Mouse (Mus musculus) liver, postnatal 0 days (tissue): ENCODE results near the gene Lyve1. TPM values are rescaled to one million over a fixed set of nuclear protein-coding genes. Genes with fewer than 3 reads are reported as not detected.

Experiments used
- ATAC-seq: fragments of 200-750 bp; cut with Nextera tagmentation; 2 replicates; pipeline ENCODE4 v1.8.0; 2017; ENCODE audit warnings: mild to moderate bottlenecking, moderate library complexity
- DNase-seq: peaks from one replicate; pipeline ENCODE4 v3.0.0-alpha.2; 2016
- H3K27ac ChIP-seq: fragments of 300-500 bp; sonication (generic); 2 replicates; pipeline ENCODE4 v1.5.1; 2014; ENCODE audit warnings: antibody characterized with exemption, moderate library complexity, mild to moderate bottlenecking, low read depth
- H3K27me3 ChIP-seq: fragments of 300-500 bp; sonication (generic); 2 replicates; pipeline ENCODE4 v1.6.1; 2014; ENCODE audit warnings: low read length, control low read depth, mixed read lengths; ENCODE audit not compliant: insufficient read depth
- H3K36me3 ChIP-seq: fragments of 300-500 bp; sonication (generic); replicated peaks from 2 replicates; pipeline ENCODE4 v1.6.1; 2014; ENCODE audit warnings: mild to moderate bottlenecking, control low read depth, low read length, moderate library complexity, mixed read lengths; ENCODE audit not compliant: insufficient read depth
- H3K4me1 ChIP-seq: fragments of 300-500 bp; sonication (generic); 2 replicates; pipeline ENCODE4 v1.6.1; 2014; ENCODE audit warnings: antibody characterized with exemption, mild to moderate bottlenecking, control low read depth; ENCODE audit not compliant: insufficient read depth
- H3K4me2 ChIP-seq: fragments of 300-500 bp; sonication (generic); 2 replicates; pipeline ENCODE4 v1.6.1; 2014; ENCODE audit warnings: low read depth, mild to moderate bottlenecking, low read length, moderate library complexity, mixed read lengths
- H3K4me3 ChIP-seq: fragments of 300-500 bp; sonication (generic); 2 replicates; pipeline ENCODE4 v1.5.1; 2014; ENCODE audit warnings: low read depth, low read length
- H3K9ac ChIP-seq: fragments of 300-500 bp; sonication (generic); replicated peaks from 2 replicates; pipeline ENCODE4 v1.6.1; 2014; ENCODE audit warnings: mild to moderate bottlenecking, moderate library complexity
- H3K9me3 ChIP-seq: fragments of 300-500 bp; sonication (generic); 2 replicates; pipeline ENCODE4 v1.6.1; 2016; ENCODE audit warnings: mild to moderate bottlenecking, control low read depth, low read length, mixed read lengths
- CTCF ChIP-seq: sonication (generic); IDR thresholded peaks from 2 replicates; pipeline ENCODE4 v1.5.1; 2016; ENCODE audit warnings: antibody characterized with exemption, low read depth
- EP300 ChIP-seq: IDR thresholded peaks from 2 replicates; pipeline ENCODE4 v1.6.1; 2016; ENCODE audit warnings: antibody characterized with exemption, low read depth, mild to moderate bottlenecking
- WGBS: fragments of 180-500 bp; shearing (Covaris S2); extraction: QIAGEN DNeasy Blood & Tissue Kit; methylation state at CpG from one replicate; pipeline ENCODE4 v1.1.7; 2014; ENCODE audit not compliant: insufficient replicate concordance; 5-methylcytosine and 5-hydroxymethylcytosine counted together
- polyA plus RNA-seq: library from polyadenylated mRNA; unstranded; fragments of >200 nt; fragmentation: Nextera tagmentation; extraction: Ambion mirVana; gene quantifications from 2 replicates; pipeline ENCODE4 v1.2.1, GENCODE M21; 2015

Gene Lyve1
- polyA plus RNA-seq, 1 experiment from 2014 or later: 37.4 TPM

GRCm38 (mm10) chr7:110843916-110844874 is 18.8 kb downstream of the Lyve1 start, which contains the start of gene Rnf141:
TSS of gene Rnf141 (minus strand) at chr7:110844457.
- H3K27me3 ChIP-seq: no peaks in the 10 kb centered on the region
- TF ChIP-seq CTCF (peak; percentile 88), EP300 (peak; percentile 19; the same call in 1 of the 2 replicates)
- H3K9me3 ChIP-seq: 0 out of 2 replicates have a peak, but pooled peaks cover 2% of the 10 kb centered on the region
- DNase-seq: peak; percentile 98
- peak within 1 kb of the TSS; percentile 83 for H3K4me2 ChIP-seq
- H3K4me3 ChIP-seq: peak within 1 kb of the TSS; percentile 85
- 2% methylated on average over 42 of the region's 42 CpGs for WGBS
- ATAC-seq: peak; percentile 88
- peak within 1 kb of the TSS; percentile 99 for H3K27ac ChIP-seq
- peaks cover 43% of the 10 kb centered on the region for H3K4me1 ChIP-seq
- peak within 1 kb of the TSS; percentile 90 for H3K9ac ChIP-seq
- peaks cover 6% of the 10 kb centered on the region; the same call in 1 of the 2 replicates for H3K36me3 ChIP-seq

- no peaks in the 10 kb centered on the region for H3K9me3 ChIP-seq
- ATAC-seq (peak; percentile 31), DNase-seq (peak; percentile 41)
- H3K4me1 ChIP-seq: peaks cover 32% of the 10 kb centered on the region
- 0 out of 2 replicates have a peak overlapping the region, but pooled peaks have one; percentile 17 for H3K4me3 ChIP-seq
- H3K36me3 ChIP-seq: peaks cover 18% of the 10 kb centered on the region
- 25% methylated on average over 4 of the region's 4 CpGs for WGBS
- TF ChIP-seq EP300 (no peak), CTCF (no peak)
- H3K4me2 ChIP-seq: peak overlapping the region; percentile 56
- H3K9ac ChIP-seq: no peak overlapping the region
- no peaks in the 10 kb centered on the region for H3K27me3 ChIP-seq
- H3K27ac ChIP-seq: peak overlapping the region; percentile 73
Observed at GRCm38 (mm10) chr7:110840332-110840731, 22.7 kb downstream of the Lyve1 start.

- no peak overlapping the region for H3K4me2 ChIP-seq
- DNase-seq (no peak), ATAC-seq (no peak)
- H3K36me3 ChIP-seq: peaks cover 47% of the 10 kb centered on the region
- no peaks in the 10 kb centered on the region for H3K9me3 ChIP-seq
- WGBS: 43% methylated on average over 3 of the region's 3 CpGs
- no peak for TF ChIP-seq CTCF
- no peak for TF ChIP-seq EP300
- H3K9ac ChIP-seq: no peak overlapping the region
- no peak overlapping the region for H3K4me3 ChIP-seq
- no peaks in the 10 kb centered on the region for H3K27me3 ChIP-seq
- no peak overlapping the region for H3K27ac ChIP-seq
- H3K4me1 ChIP-seq: peaks cover 22% of the 10 kb centered on the region
Observed at GRCm38 (mm10) chr7:110834522-110834921, 28.5 kb downstream of the Lyve1 start.

GRCm38 (mm10) chr7:110834018-110834417 is 29.0 kb downstream of the Lyve1 start:
- Histone ChIP-seq H3K36me3 (peaks cover 52% of the 10 kb centered on the region), H3K4me1 (peaks cover 18% of the 10 kb centered on the region), H3K9me3 (no peaks in the 10 kb centered on the region), H3K4me2 (no peak overlapping the region), H3K27ac (no peak overlapping the region), H3K27me3 (no peaks in the 10 kb centered on the region), H3K9ac (no peak overlapping the region), H3K4me3 (no peak overlapping the region)
- TF ChIP-seq EP300: no peak
- TF ChIP-seq CTCF: no peak
- 82% methylated on average over 1 of the region's 1 CpGs for WGBS
- ATAC-seq (no peak), DNase-seq (no peak)

- no peak overlapping the region for H3K9ac ChIP-seq
- peak; percentile 29; the same call in 1 of the 2 replicates for ATAC-seq
- DNase-seq: no peak
- 39% methylated on average over 1 of the region's 1 CpGs for WGBS
- no peak overlapping the region for H3K4me2 ChIP-seq
- H3K27ac ChIP-seq: peak overlapping the region; percentile 44; the same call in 1 of the 2 replicates
- no peak overlapping the region for H3K4me3 ChIP-seq
- TF ChIP-seq EP300 (no peak), CTCF (no peak)
- H3K9me3 ChIP-seq: no peaks in the 10 kb centered on the region
- peaks cover 62% of the 10 kb centered on the region for H3K36me3 ChIP-seq
- no peaks in the 10 kb centered on the region for H3K27me3 ChIP-seq
- H3K4me1 ChIP-seq: peaks cover 18% of the 10 kb centered on the region
Observed at GRCm38 (mm10) chr7:110833024-110833423, 30.0 kb downstream of the Lyve1 start.
